Mouse (Mus musculus) lung, adult 2 months (tissue): ENCODE measurements around the gene Cdk5r1.

Experiments
- CTCF ChIP-seq: fragments of 200-500 bp; IDR thresholded peaks from 2 replicates; pipeline ENCODE4 v1.5.1; 2011; ENCODE audit warnings: mild to moderate bottlenecking, low read length, control low read depth; ENCODE audit not compliant: insufficient read depth
- POLR2A ChIP-seq: fragments of 200-500 bp; IDR thresholded peaks from 2 replicates; pipeline ENCODE4 v1.6.1; 2011; ENCODE audit warnings: low read depth, mild to moderate bottlenecking, control low read depth, low read length, borderline replicate concordance; ENCODE audit errors: extremely low read depth

- no peak for TF ChIP-seq POLR2A
- TF ChIP-seq CTCF, result no peak
Measured at GRCm38 (mm10) chr11:80479906-80480866, 3.4 kb downstream of the Cdk5r1 start.
